Comparison of ENCODE assay signal across 8 mouse cellular contexts in genomic region chr9:122293865-122294241, GRCm38 (mm10). TPM values are rescaled to one million over a fixed set of nuclear protein-coding genes. Genes with fewer than 3 reads are reported as not detected.
DNase-seq lines count a peak whose midpoint lies in the region; ATAC-seq and TF ChIP-seq lines count a peak whose summit lies in the region.

No protein-coding gene starts in this region.

- intact Hi-C loops in left cerebral cortex, adult 2 months (cut with DNase I) = loop anchor here (5.0 kb wide), 1 partner anchor 47 kb away; no protein-coding TSS in a partner anchor
- intact Hi-C loops in left cerebral cortex, postnatal 25 days (cut with DNase I) = no loop called here

- H3K4me2 ChIP-seq in hindbrain, embryonic 11.5 days (replicated peaks; ENCODE audit: low read depth, low read length) = peak overlapping the region; percentile 54
- peak overlapping the region; percentile 83 for H3K4me2 ChIP-seq in stomach, postnatal 0 days (replicated peaks; ENCODE audit: low read depth)

- H3K27me3 ChIP-seq in hindbrain, embryonic 11.5 days (ENCODE audit: control insufficient read depth, insufficient read depth, low read length) = no peaks in the 10 kb centered on the region
- H3K27me3 ChIP-seq in stomach, postnatal 0 days (ENCODE audit: control insufficient read depth, insufficient read depth, low read length) = no peaks in the 10 kb centered on the region

- TF ChIP-seq EP300 in stomach, postnatal 0 days (optimal IDR thresholded peaks at IDR 0.05) = no peak

- H3K4me3 ChIP-seq in left cerebral cortex, adult 2 months = peak overlapping the region; percentile 95
- H3K4me3 ChIP-seq in bone marrow macrophage, adult 2 months (ENCODE audit: insufficient read depth, low read length) = peak overlapping the region; percentile 67
- peak overlapping the region; percentile 68 for H3K4me3 ChIP-seq in hindbrain, embryonic 11.5 days (ENCODE audit: low read depth, low read length)
- H3K4me3 ChIP-seq in stomach, postnatal 0 days (ENCODE audit: low read depth, low read length) = peak overlapping the region; percentile 86

- no peaks in the 10 kb centered on the region for H3K36me3 ChIP-seq in hindbrain, embryonic 11.5 days (ENCODE audit: control insufficient read depth, insufficient read depth, low read length)
- no peaks in the 10 kb centered on the region for H3K36me3 ChIP-seq in stomach, postnatal 0 days (ENCODE audit: control insufficient read depth, insufficient read depth, low read length)

- peaks cover 28% of the 10 kb centered on the region for H3K4me1 ChIP-seq in bone marrow macrophage, adult 2 months (ENCODE audit: control insufficient read depth, insufficient read depth, low read length)
- peaks cover 2% of the 10 kb centered on the region; the same call in 1 of the 2 replicates for H3K4me1 ChIP-seq in hindbrain, embryonic 11.5 days (replicated peaks; ENCODE audit: control insufficient read depth, insufficient read depth, low read length)
- H3K4me1 ChIP-seq in stomach, postnatal 0 days (replicated peaks; ENCODE audit: control insufficient read depth, insufficient read depth) = no peaks in the 10 kb centered on the region

- no peak for TF ChIP-seq CTCF in left cerebral cortex, adult 2 months (IDR thresholded peaks at IDR 0.05)
- TF ChIP-seq CTCF in bone marrow macrophage, adult 2 months (IDR thresholded peaks at IDR 0.05; ENCODE audit: low read depth, low read length) = no peak
- TF ChIP-seq CTCF in stomach, postnatal 0 days (IDR thresholded peaks at IDR 0.05; ENCODE audit: low read depth) = no peak

- ATAC-seq in hindbrain, embryonic 11.5 days (ENCODE audit: low FRiP score) = peak; percentile 85
- ATAC-seq in stomach, postnatal 0 days (ENCODE audit: low FRiP score, low TSS enrichment) = peak; percentile 67

- peak overlapping the region; percentile 76 for H3K9ac ChIP-seq in hindbrain, embryonic 11.5 days (ENCODE audit: low read depth, low read length)
- peak overlapping the region; percentile 92 for H3K9ac ChIP-seq in stomach, postnatal 0 days (ENCODE audit: low read length)

- peak overlapping the region; percentile 86 for H3K27ac ChIP-seq in left cerebral cortex, adult 2 months
- H3K27ac ChIP-seq in bone marrow macrophage, adult 2 months (ENCODE audit: insufficient read depth, low read depth, low read length) = no peak overlapping the region
- H3K27ac ChIP-seq in hindbrain, embryonic 11.5 days (ENCODE audit: low read depth, low read length) = peak overlapping the region; percentile 65
- peak overlapping the region; percentile 93 for H3K27ac ChIP-seq in stomach, postnatal 0 days (replicated peaks)

- WGBS in hindbrain, embryonic 11.5 days = under 1% methylated on average over 23 of the region's 23 CpGs
- 0% methylated on average over 23 of the region's 23 CpGs for WGBS in stomach, postnatal 0 days

- no peaks in the 10 kb centered on the region for H3K9me3 ChIP-seq in hindbrain, embryonic 11.5 days (ENCODE audit: control insufficient read depth, low read length)
- no peaks in the 10 kb centered on the region for H3K9me3 ChIP-seq in stomach, postnatal 0 days (ENCODE audit: control insufficient read depth, low read length)

- peak in 1 of 2 experiments; percentile 50 for DNase-seq in left cerebral cortex, adult 2 months (ENCODE audit: extremely low spot score in 1 of 2, low spot score in 2 of 2)
- DNase-seq in left cerebral cortex, postnatal 25 days (ENCODE audit: low spot score in 2 of 2) = no peak
- DNase-seq in hindbrain, embryonic 11.5 days (ENCODE audit: low spot score) = peak; percentile 74
- peak; percentile 58 for DNase-seq in lung, postnatal 25 days (ENCODE audit: low spot score)
- DNase-seq in stomach, postnatal 0 days (ENCODE audit: low spot score) = no peak
- DNase-seq in cerebellum, adult 9-10 months = no peak
- no peak for DNase-seq in cerebellum, postnatal 36 days

- no peak for TF ChIP-seq POLR2A in bone marrow macrophage, adult 2 months (IDR thresholded peaks at IDR 0.05; ENCODE audit: borderline replicate concordance, low read depth, low read length)

RNA-seq across cellular contexts. Expression of gene Ano10, which starts 0.4 kb away (rescaled TPM):
- 10 to 100 TPM; 25.8 to 27.4 TPM for total RNA-seq in left cerebral cortex, adult 2 months (2021)
- 10 to 100 TPM; 27.1 to 28.1 TPM for total RNA-seq in left cerebral cortex, postnatal 25 days (2021)
- 24.7 and 25.1 TPM in 2 replicates for polyA plus RNA-seq in bone marrow macrophage, adult 2 months (2012; ENCODE audit: insufficient read depth, insufficient read length, missing spikeins)
- 51.9 and 52.5 TPM in 2 replicates for polyA plus RNA-seq in hindbrain, embryonic 11.5 days (2014; fragmentation: Nextera tagmentation; extraction: Ambion mirVana)
- polyA plus RNA-seq in stomach, postnatal 0 days (2015; fragmentation: Nextera tagmentation; extraction: Ambion mirVana) = 30.8 and 33.0 TPM in 2 replicates

RNA-seq across cellular contexts. Expression of gene Abhd5, which starts 57.6 kb away (rescaled TPM):
- 10 to 100 TPM; 17.1 to 19.3 TPM for total RNA-seq in left cerebral cortex, adult 2 months (2021)
- total RNA-seq in left cerebral cortex, postnatal 25 days (2021) = 10 to 100 TPM; 22.4 to 27.0 TPM
- polyA plus RNA-seq in bone marrow macrophage, adult 2 months (2012; ENCODE audit: insufficient read depth, insufficient read length, missing spikeins) = 31.6 and 40.5 TPM in 2 replicates
- polyA plus RNA-seq in hindbrain, embryonic 11.5 days (2014; fragmentation: Nextera tagmentation; extraction: Ambion mirVana) = 21.9 and 23.7 TPM in 2 replicates
- 39.4 and 45.1 TPM in 2 replicates for polyA plus RNA-seq in stomach, postnatal 0 days (2015; fragmentation: Nextera tagmentation; extraction: Ambion mirVana)

Comparison
In these comparisons a context has a peak if more than half of its experiments do, and no peak if none do; other contexts are left out.
1. DNase-seq: peak in hindbrain, embryonic 11.5 days (single experiment) and lung, postnatal 25 days (single experiment); none in left cerebral cortex, postnatal 25 days (0 of 2), stomach, postnatal 0 days (single experiment), cerebellum, adult 9-10 months (single experiment) and cerebellum, postnatal 36 days (0 of 2).
2. Peak in every context shown above with its lines, with median percentiles within 50 percentile points of each other: H3K4me3 ChIP-seq.